Mouse (Mus musculus) lung, postnatal 0 days (tissue): ENCODE data around the gene St6galnac3.

Experiments used
- CTCF ChIP-seq: IDR thresholded peaks from 2 replicates; pipeline ENCODE4 v1.5.1; 2016; ENCODE audit warnings: antibody characterized with exemption, mild to moderate bottlenecking
- EP300 ChIP-seq: IDR thresholded peaks from 2 replicates; pipeline ENCODE4 v1.6.1; 2016; ENCODE audit warnings: antibody characterized with exemption, mild to moderate bottlenecking, control low read depth

DNA sequence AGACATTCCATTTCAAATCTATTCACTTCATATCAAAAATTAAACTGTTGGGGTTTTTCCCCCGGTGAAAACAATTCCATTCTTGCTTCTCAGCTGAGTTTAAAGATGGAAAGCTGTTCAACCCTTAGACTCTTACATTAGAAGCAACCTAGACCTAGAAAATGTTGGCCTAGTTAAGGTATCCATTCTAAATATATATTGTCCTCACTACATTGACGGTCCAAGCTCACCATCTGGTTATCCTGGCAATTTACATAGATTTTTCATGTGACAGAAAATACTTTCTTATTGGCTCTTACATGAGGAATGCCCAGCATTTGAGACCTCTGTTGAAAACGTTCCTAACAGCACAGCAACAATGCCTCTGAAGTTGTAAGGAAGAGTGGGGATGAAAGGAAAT, 400.7 kb downstream of the St6galnac3 start:
- TF ChIP-seq CTCF (no peak), EP300 (no peak)
